Mouse (Mus musculus): ENCODE results near the gene Pdpk1.
A peak's percentile ranks its signal among the peaks of the same experiment; 100 is the strongest.
"Not testable (repeated sequence)": the region's sequence is repeated elsewhere in the genome, so short reads cannot be mapped to it uniquely, and the experiment has no call there.

Pdpk1 gene

DNA sequence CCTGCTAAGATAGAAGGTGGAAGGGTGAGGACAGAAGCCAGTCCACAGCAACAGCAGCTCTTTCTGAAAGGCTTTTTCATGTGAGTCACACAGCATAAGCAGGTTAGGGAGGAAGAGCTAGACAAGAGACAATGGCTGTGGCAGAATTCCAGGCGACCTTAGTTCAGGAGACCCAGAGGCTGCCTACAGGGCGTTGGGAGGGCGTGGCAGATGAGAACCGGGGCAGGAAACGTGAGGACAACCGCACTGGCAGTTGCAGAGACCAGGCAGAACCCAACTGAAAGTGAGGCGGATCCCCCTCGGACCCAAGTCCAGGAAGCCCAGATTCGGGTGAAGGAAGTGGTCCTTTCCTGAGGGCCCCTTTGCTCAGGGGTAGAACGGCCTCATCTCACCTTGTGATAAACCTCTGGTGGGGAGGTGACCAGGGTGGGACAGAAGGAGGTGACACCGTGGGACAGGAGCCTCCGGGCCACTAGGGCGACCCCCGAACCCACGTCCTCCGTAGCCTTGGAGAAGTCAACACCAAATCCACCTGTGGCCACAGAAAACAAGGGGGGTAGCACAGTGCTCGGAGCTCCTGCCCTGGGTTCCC lies 12.0 kb upstream of the Pdpk1 start:
- no peak for DNase-seq (ENCODE audit: low spot score)

DNA sequence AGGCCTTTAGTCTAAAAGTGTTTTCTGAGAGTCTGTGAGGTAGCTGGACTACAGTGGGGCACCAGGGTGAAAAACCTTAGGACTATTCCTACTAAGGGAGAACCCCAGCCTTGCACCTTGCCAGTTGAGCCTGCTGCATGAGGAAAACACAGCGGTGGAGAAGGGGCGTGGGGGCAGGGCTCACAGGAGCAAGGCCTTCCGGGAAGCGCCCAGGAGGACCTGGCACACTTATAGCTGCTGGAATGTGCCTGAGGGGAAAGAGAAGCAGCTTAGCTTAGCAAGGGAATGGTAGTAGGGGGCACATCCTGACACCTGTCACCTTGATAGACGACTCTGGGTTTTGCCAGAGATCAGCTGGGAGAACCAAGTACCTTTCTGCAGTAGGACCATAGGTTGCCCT lies 10.7 kb upstream of the Pdpk1 start:
- no peak for DNase-seq (ENCODE audit: low spot score)

DNA sequence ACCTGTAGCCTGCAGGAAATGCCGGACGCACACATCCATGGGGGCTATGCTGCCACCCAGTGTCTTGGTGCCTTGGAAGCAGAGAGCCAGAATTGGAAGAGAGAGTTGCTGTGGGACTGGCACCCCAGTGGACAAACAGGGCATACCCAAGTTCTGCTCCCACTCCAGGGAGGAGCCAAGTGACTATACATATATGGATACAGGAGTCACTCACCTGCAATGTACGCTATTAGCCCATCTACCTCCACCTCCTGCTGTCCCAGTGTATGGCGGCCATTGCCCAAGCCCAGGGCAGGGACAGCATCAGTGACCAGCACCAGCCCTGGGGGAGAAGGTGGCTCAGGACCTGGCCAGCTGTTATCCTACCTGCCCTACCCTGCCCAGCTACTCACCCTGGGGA lies 6.8 kb upstream of the Pdpk1 start:
- DNase-seq (ENCODE audit: low spot score) = no peak

DNA sequence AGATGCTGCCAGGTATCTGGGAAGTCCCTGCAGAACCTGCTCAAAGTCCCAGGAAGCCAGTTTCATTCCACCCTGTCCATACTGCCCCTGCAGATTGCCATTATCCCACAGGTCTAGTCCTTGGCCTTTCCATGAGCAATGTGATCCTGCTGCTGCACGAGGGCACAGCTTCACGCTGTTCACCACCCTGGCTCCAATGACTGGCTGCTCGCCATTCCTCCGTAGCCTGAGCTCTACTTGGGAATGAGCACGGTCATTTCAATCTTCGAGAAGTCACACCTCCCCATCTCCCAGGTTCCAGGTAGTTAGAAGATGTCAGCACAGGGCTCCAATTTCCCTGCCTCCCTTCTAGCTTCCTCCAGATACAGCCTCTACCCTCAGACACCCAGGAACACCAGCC lies 6.4 kb upstream of the Pdpk1 start:
- DNase-seq (ENCODE audit: low spot score) = no peak

DNA sequence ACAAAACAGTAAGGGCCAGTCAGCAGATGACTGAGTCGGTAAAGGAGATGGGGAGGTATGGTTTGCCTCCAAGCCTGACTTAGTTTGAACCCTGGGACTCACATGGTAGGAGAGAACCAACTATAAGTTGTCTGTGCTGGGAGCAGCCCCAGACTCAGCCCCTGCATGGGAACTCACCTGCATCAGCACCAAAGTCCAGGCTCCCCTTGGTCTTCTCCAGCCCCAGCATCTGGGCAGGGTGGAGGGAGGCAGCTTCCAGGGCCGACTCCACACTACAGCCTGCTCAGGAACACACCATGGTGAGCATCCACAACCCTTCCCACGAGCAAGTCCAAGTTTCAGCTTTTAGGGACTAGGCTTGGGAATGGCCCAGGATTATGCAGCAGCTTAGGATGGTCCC lies 5.7 kb upstream of the Pdpk1 start:
- no peak for DNase-seq (ENCODE audit: low spot score)

DNA sequence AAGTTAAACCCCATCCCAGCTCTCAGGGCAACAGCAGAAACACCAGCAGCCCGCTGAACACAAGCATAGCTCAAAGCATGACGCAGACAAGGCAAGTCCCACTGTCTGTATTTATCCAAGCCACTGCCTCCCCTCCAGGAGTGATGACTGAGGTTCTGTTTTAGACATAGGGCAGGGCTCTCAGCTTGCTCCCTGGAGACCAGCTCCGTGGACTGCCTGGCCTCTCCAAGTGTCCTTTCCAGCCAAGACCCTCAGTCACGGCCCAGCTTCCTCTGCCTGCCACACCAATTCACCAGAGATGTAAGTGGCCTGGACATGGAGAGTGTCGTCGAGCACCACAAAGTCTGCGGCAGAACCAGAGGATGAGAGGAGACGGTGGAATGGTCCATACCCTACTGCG lies 5.0 kb upstream of the Pdpk1 start:
- no peak for DNase-seq (ENCODE audit: low spot score)

DNA sequence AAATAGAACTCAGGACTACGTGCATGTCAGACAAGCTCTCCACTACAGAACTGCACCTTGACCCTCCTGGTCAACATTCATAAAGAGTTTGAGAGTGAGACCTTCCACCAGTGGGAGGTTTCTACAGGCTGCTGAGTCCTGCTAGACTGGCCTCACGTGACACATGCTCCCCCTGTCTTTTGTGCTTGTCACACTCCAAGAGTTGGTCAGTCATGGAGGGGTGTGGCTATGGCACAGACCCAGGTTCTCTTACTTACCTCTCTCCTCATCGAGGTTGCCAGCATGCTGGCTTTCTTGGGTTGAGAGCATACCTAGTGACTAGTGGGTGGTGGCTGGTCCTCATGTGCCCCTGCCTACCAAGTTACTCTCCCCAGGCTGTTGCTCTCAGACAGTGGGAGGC lies 3.7 kb upstream of the Pdpk1 start:
- peak; percentile 53 for DNase-seq (ENCODE audit: low spot score)

DNA sequence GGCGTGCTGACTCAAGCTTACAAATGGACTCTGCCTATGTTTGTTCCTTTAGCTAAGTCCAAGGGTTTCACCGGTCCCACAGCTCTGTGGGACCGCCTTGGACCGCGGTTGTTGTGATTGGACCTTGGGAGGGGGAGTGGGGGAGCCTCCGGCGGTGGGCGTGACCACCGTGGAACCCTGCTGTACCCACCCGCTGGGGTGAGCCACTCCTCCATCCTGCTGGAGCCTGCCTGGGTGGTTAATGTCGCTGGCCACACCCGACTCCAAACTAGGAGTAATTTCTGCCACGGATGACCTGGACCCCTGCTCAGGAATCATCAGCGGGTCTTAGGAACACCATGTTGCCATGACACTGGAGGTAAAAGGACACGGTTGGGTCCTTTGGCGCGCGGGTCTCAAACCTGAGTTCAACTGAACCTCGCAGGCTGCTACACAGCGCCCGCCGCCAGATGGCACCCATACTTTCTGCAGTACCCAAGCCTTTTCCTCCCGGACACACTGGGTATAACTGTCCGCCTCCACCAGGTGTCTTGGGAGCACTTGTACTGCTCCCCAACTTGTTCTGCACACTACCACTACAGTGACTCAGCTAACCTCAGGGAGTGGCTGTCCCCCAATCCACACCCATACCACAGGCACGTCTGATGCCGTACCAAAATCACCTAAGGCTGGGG lies 1.3 kb upstream of the Pdpk1 start:
- DNase-seq (ENCODE audit: low spot score) = peak; percentile 84

DNA sequence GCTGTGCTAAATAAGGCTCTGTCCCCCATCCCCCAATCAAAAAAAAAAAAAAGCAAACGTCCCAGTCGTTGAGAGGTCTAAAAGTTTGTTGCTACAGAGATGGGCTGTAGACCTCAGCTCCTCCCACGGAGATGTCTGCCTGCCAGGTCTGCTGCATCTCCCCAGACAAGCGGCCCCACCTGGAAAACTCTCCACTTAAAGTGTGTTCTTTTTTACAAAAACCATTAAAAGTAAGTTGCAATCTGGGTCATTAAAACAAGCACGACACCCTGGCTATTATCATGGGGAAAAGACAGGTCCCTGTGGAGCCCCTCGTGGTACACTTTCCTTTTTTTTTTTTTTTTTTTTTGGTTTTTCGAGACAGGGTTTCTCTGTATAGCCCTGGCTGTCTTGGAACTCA lies 658 bp upstream of the Pdpk1 start:
- DNase-seq (ENCODE audit: low spot score) = no peak

DNA sequence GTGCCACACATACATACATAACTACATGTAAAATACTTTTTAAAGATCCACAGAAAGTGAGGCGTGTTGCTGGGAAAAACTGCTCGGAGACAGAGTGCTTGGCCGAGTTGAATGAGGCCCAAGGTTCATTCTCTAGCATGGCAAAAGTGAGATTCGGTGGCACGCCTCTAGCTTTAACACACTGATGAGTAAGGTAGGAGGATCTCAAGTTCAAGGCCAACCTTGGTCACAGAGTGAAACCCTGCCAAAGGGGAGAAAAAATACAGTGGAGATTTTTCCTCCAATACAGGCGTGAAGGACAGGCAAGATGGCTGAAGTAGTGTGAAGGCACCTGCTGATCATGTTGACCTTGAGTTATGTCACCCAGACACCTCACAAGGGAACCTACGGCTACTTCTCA lies 1.3 kb downstream of the Pdpk1 start:
- DNase-seq (ENCODE audit: low spot score) = no peak

DNA sequence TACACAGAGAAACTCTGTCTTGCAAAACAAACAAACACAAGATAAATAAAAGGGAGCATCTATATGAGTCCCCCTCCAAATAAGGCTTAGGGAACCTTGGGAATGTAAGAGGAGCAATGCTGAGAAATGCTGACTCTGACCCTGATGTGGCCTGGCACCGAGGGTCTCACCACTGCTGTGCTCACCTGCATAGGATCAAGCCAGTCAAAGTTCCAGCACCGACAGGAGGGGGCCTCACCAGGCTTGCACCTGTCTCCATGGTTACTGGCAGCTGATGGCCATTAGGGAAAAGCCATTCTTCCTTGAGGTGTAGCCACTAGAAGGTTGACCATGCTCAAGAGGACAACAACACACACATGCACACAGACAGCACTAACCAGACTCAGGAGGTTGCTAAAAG lies 7.8 kb downstream of the Pdpk1 start:
- DNase-seq (ENCODE audit: low spot score) = no peak

DNA sequence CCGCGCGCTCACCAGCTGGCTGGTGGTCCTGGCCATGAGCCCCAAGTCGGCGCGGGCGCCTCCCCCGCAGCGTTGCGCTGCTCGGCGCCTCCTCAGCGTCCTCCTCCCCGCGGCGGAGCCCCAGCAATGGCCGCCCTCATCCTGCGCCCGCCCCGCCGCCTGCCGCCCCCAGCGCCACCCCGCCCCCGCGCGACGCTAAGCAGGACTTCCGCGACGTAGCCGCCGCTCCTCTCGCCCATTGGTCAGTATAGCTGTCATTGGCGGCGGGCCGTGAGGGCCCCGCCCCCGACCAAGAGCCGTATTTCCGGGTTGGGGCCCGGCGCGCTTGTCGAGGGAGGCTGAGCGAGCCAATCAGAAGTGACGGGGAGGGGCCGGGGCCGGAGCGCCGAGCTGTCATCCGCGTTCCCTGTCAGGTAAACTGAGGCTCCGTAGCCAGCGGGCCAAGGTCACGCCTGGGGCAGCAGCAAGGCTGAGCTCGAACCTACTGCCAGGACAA lies 9.3 kb downstream of the Pdpk1 start:
- peak; percentile 97 for DNase-seq (ENCODE audit: low spot score)

DNA sequence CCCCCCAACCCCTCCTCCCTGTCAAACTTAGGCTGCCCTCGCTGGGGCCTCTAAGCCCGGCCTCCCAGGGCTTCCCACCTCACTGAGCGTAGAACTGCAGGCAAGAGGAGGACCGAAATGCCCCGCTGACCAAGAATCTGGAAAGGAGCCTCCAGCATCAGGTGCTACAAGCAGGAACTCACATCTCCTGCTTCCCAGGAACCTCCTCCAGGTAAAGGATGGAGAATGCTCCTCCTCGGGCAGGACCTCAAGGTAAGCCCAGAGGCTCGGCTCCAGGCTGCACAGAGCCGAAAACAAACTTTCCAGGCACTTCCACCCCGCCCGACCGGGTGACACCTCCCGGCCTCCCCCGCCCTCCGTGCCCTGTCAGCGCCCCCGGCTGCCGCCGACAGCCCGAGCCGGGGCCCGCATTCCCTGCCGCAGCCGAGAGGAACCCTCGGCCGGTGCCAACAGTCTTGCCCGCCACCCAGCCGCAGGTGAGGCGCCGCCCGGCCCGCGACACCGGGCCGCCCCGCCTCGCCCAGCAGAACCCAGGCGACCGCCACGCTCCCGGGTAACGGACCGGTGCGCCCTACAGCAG lies 9.8 kb downstream of the Pdpk1 start:
- DNase-seq (ENCODE audit: low spot score) = no peak

DNA sequence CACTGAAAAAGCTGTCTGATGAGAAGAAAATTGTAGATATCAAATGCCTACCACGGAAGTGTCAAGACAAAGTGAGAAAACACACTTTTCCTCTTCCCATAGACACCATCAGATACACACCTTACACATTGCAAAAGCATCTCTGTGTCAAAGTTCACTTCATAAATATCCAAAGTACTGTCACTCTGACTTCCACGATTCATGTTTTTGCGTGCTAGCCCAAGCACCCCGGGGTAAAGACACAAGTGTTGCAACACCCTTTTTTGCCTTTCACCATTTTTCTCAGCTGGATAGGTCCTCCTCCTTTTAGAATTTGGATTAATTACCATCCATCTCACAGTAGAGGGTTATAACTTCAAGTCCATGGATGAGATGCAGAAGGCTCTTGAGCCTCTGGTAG lies 10.8 kb downstream of the Pdpk1 start:
- no peak for DNase-seq (ENCODE audit: low spot score)

DNA sequence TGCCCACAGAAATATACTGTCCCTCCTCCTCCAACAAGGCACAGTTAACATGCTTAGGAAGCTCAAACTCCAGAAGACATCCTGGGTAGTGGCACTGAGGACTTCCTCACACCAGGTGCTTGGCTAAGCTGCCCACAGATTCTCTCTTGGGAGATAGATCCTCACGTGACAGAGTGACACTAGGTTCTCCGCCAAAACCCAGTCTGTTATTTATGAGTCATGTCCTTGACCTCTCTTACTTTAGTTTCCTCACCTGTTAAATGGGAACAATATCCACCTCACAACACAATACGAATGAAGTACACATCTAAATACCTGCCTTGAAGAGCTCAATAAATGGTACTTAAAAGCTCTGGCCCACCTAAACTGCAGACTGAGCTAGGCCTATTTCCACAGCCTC lies 11.5 kb downstream of the Pdpk1 start:
- DNase-seq (ENCODE audit: low spot score) = no peak

DNA sequence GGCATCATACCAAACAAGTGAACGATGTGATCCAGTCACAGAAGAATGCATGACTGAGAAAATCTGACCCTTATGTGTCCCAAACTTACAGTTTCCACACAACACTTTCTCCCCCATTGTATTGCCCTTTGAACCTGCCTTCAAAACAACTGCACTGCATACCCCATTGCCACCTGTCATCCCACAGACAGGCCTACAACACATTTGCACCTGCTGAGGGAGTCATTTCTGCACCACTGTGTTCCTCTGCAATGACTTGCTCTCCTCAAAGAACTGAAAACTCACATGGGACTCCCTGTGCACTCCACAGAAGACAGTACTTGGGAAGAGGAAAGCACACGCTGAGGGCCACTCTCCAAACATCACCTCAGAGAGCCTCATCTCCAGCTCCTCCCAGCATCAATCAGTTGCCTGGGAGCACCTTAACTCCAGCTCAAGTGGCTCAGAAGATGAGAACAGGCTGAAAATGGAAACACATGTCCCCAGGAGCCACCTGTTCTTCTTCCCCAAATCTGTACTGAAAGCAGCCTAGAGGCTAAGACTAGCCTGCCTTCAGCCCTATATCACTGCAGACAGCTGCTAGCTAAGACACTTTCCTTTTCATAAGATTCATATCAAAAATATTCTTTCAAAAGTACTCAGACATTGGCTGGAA lies 13.4 kb downstream of the Pdpk1 start:
- no peak for DNase-seq (ENCODE audit: low spot score)

DNA sequence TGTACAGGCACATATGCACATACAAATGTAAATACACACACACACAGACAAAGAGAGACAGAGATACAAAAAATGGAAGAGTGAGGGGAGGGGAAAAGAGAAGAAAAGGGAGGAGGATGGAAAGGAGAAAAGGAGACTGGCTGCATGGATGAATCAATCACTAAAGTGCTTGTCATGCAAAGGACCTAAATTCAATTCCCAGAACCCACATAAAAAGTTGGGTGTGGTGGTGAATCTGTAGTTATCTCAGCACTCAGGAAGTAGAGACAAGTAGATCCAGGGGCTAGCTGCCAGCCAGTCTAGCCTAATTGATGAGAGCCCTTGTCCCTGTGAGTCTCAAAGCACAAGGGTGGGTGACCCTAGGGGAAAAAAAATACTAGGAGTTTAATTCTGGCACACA lies 16.7 kb downstream of the Pdpk1 start:
- no peak for DNase-seq (ENCODE audit: low spot score)

DNA sequence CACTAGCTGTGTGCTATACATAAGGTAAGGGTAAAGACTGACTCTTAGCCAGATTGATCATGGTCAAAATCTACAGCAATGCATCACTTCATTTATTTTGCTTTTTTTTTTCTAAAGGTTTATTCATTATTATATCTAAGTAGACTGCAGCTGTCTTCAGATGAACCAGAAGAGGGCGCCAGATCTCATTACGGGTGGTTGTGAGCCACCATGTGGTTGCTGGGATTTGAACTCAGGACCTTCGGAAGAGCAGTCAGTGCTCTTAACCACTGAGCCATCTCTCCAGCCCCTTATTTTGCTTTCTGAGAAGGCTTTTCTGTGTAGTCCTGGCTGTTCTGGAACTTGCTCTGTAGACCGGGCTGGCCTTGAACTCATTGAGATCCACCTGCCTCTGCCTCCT lies 17.8 kb downstream of the Pdpk1 start:
- DNase-seq (ENCODE audit: low spot score) = not testable (repeated sequence)

DNA sequence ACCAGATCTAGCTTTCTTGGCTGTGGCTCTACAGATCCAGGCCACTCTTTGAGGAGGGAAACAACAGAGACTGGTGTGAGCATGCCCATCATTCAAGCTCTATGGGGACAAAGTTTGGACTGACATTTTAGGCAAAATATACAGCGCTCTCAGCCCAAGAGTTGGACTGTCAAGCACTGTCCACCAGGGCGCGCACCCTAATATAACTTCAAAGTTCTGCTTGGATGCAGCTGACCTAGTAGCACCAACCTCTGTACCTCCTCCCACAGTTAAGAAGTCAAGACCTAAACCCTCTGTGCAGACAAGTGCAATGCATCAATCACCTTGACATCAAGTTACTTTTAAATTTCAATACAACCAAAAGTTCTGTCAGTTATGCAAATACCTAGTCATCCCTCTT lies 19.2 kb downstream of the Pdpk1 start:
- DNase-seq (ENCODE audit: low spot score) = no peak

DNA sequence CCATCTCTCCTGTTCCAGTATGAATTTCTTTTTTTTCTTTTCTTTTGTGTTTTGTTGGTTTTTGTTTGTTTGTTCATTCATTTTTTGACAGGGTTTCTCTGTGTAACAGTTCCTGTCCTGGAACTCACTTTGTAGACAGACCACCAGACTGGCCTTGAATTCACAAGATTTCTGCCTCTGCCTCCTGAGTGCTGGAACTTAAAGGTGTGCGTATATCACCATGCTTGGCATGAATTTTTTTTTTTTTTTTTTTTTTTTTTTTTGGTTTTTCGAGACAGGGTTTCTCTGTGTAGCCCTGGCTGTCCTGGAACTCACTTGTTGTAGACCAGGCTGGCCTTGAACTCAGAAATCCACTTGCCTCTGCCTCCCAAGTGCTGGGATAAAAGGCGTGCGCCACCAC lies 21.5 kb downstream of the Pdpk1 start:
- DNase-seq (ENCODE audit: low spot score) = not testable (repeated sequence)

DNA sequence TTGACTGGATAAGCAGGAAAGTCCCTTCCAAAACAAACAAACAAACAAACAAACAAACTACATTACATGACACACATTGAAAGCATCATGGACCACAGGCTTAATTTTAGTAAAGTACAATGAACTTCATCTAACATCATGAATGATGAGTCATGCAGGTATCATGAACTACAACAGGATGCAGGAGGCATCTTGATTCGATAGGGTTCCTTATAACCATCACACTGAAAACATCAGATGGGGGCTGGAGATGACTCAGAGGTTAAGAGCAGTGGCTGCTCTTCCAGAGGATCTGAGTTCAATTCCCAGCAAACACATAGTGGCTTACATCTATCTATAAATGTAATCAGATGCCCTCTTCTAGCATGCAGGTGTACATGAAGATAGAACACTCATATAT lies 23.1 kb downstream of the Pdpk1 start:
- DNase-seq (ENCODE audit: low spot score) = no peak

DNA sequence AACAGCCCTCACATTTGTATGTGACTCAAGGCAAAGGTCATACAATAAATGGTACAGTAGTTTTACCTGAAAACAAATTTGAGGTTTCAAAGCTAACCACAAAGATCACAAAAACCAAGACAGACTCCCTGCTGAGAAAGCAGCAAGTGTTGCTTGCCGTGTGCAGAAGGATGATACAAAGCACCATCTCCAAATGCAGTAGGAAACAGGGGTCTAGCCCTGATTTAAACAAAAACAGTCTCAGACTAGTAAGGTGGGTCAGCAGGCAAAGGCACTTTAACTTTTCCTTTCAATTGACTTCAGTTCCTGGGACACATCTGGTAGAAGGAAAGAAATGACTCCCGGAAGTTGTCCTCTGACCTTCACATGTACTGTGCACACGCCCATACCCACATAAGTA lies 23.9 kb downstream of the Pdpk1 start:
- DNase-seq (ENCODE audit: low spot score) = no peak

DNA sequence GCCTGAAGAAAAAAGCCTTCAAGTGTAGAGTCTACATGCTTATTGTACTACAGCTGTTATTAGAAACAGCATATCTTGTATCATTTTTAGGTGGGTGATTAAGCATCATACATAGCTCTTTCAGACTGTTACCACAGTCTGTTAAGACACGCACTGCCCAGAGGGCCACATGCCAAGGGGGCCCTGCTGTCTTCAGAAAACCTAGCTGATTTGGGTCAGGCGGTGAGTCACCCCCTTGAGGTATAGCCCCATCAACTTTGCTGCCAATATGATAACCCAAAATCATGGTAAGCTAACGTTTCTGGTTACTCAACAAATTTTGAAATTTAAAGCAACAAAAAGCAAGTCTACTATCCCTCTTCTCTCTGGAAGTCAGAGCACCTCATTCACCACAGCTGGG lies 31.3 kb downstream of the Pdpk1 start:
- DNase-seq (ENCODE audit: low spot score) = no peak
